Mouse (Mus musculus): ENCODE measurements around the gene Cx3cr1. TPM values are rescaled to one million over a fixed set of nuclear protein-coding genes. Genes with fewer than 3 reads are reported as not detected.

Cx3cr1 gene
- total and polyA plus RNA-seq, 3 experiments, result 1.2 to 4.4 (median 3.7) TPM

- DNase-seq, result no peak
- TF ChIP-seq POLR2A (IDR thresholded peaks at IDR 0.05; ENCODE audit: insufficient read depth, low read depth, low read length) (no peak), EP300 (IDR thresholded peaks at IDR 0.05; ENCODE audit: insufficient read depth, low read depth, low read length) (no peak), CTCF (IDR thresholded peaks at IDR 0.05) (no peak)
- intact Hi-C loops (cut with DNase I), result no loop called here
- Histone ChIP-seq H3K27ac (no peak overlapping the region), H3K4me3 (no peak overlapping the region), H3K36me3 (ENCODE audit: control insufficient read depth, insufficient read depth, low read length) (no peaks in the 10 kb centered on the region), H3K79me2 (replicated peaks; ENCODE audit: control insufficient read depth, insufficient read depth, low read length) (no peaks in the 10 kb centered on the region), H3K9ac (ENCODE audit: low read depth, low read length) (no peak overlapping the region), H3K4me1 (ENCODE audit: control insufficient read depth, insufficient read depth, low read length) (no peaks in the 10 kb centered on the region), H3K27me3 (ENCODE audit: control insufficient read depth, insufficient read depth, low read length) (no peaks in the 10 kb centered on the region)
- 85% methylated on average over 1 of the region's 1 CpGs for WGBS
These were observed 149.8 kb downstream of the Cx3cr1 start for GRCm38 (mm10) chr9:119919858-119920257.

- no peak overlapping the region for H3K9ac ChIP-seq (ENCODE audit: low read depth, low read length)
- H3K36me3 ChIP-seq (ENCODE audit: control insufficient read depth, insufficient read depth, low read length), result no peaks in the 10 kb centered on the region
- WGBS, result 75% methylated on average over 13 of the region's 13 CpGs
- H3K27ac ChIP-seq, result no peak overlapping the region
- H3K27me3 ChIP-seq (ENCODE audit: control insufficient read depth, insufficient read depth, low read length), result no peaks in the 10 kb centered on the region
- intact Hi-C loops (cut with DNase I), result loop anchor here (1.0 to 5.0 kb wide), 2 partner anchors 160 to 184 kb away; no protein-coding TSS in a partner anchor
- no peaks in the 10 kb centered on the region for H3K4me1 ChIP-seq (ENCODE audit: control insufficient read depth, insufficient read depth, low read length)
- TF ChIP-seq POLR2A (IDR thresholded peaks at IDR 0.05; ENCODE audit: insufficient read depth, low read depth, low read length) (no peak), CTCF (IDR thresholded peaks at IDR 0.05) (peak; percentile 57), EP300 (IDR thresholded peaks at IDR 0.05; ENCODE audit: insufficient read depth, low read depth, low read length) (no peak)
- DNase-seq, result no peak
- H3K4me3 ChIP-seq, result no peak overlapping the region
- H3K79me2 ChIP-seq (replicated peaks; ENCODE audit: control insufficient read depth, insufficient read depth, low read length), result no peaks in the 10 kb centered on the region
These were observed 156.4 kb downstream of the Cx3cr1 start for GRCm38 (mm10) chr9:119913087-119913838.

GRCm38 (mm10) chr9:119909931-119910330 lies 159.7 kb downstream of the Cx3cr1 start:
- no peak overlapping the region for H3K4me3 ChIP-seq
- no peaks in the 10 kb centered on the region for H3K27me3 ChIP-seq (ENCODE audit: control insufficient read depth, insufficient read depth, low read length)
- no peak overlapping the region for H3K27ac ChIP-seq
- no peaks in the 10 kb centered on the region for H3K79me2 ChIP-seq (replicated peaks; ENCODE audit: control insufficient read depth, insufficient read depth, low read length)
- no peaks in the 10 kb centered on the region for H3K4me1 ChIP-seq (ENCODE audit: control insufficient read depth, insufficient read depth, low read length)
- 88% methylated on average over 3 of the region's 3 CpGs for WGBS
- intact Hi-C loops (cut with DNase I), result loop anchor here (5.0 kb wide), 1 partner anchor 187 kb away; no protein-coding TSS in a partner anchor
- no peaks in the 10 kb centered on the region for H3K36me3 ChIP-seq (ENCODE audit: control insufficient read depth, insufficient read depth, low read length)
- no peak for DNase-seq
- TF ChIP-seq CTCF (IDR thresholded peaks at IDR 0.05), result no peak
- no peak for TF ChIP-seq POLR2A (IDR thresholded peaks at IDR 0.05; ENCODE audit: insufficient read depth, low read depth, low read length)
- no peak for TF ChIP-seq EP300 (IDR thresholded peaks at IDR 0.05; ENCODE audit: insufficient read depth, low read depth, low read length)
- H3K9ac ChIP-seq (ENCODE audit: low read depth, low read length), result no peak overlapping the region

- Histone ChIP-seq H3K36me3 (ENCODE audit: control insufficient read depth, insufficient read depth, low read length) (no peaks in the 10 kb centered on the region), H3K27me3 (ENCODE audit: control insufficient read depth, insufficient read depth, low read length) (no peaks in the 10 kb centered on the region), H3K9ac (ENCODE audit: low read depth, low read length) (no peak overlapping the region), H3K4me3 (no peak overlapping the region), H3K4me1 (ENCODE audit: control insufficient read depth, insufficient read depth, low read length) (no peaks in the 10 kb centered on the region), H3K79me2 (replicated peaks; ENCODE audit: control insufficient read depth, insufficient read depth, low read length) (no peaks in the 10 kb centered on the region), H3K27ac (no peak overlapping the region)
- no peak for DNase-seq
- intact Hi-C loops (cut with DNase I), result no loop called here
- no peak for TF ChIP-seq CTCF (IDR thresholded peaks at IDR 0.05)
- no peak for TF ChIP-seq POLR2A (IDR thresholded peaks at IDR 0.05; ENCODE audit: insufficient read depth, low read depth, low read length)
- TF ChIP-seq EP300 (IDR thresholded peaks at IDR 0.05; ENCODE audit: insufficient read depth, low read depth, low read length), result no peak
- WGBS, result 97% methylated on average over 3 of the region's 3 CpGs
These were observed 161.0 kb downstream of the Cx3cr1 start for GRCm38 (mm10) chr9:119908708-119909107.

GRCm38 (mm10) chr9:119902410-119903151 lies 167.1 kb downstream of the Cx3cr1 start:
- TF ChIP-seq EP300 (IDR thresholded peaks at IDR 0.05; ENCODE audit: insufficient read depth, low read depth, low read length) (no peak), CTCF (IDR thresholded peaks at IDR 0.05) (no peak), POLR2A (IDR thresholded peaks at IDR 0.05; ENCODE audit: insufficient read depth, low read depth, low read length) (no peak)
- H3K27ac ChIP-seq, result no peak overlapping the region

More at GRCm38 (mm10) chr9:119902410-119903151, 167.1 kb downstream of the Cx3cr1 start:
- H3K9ac ChIP-seq (ENCODE audit: low read depth, low read length), result no peak overlapping the region
- H3K4me3 ChIP-seq, result no peak overlapping the region
- H3K27me3 ChIP-seq (ENCODE audit: control insufficient read depth, insufficient read depth, low read length), result no peaks in the 10 kb centered on the region
- H3K4me1 ChIP-seq (ENCODE audit: control insufficient read depth, insufficient read depth, low read length), result no peaks in the 10 kb centered on the region; the same call in 1 of the 2 replicates
- no peaks in the 10 kb centered on the region for H3K36me3 ChIP-seq (ENCODE audit: control insufficient read depth, insufficient read depth, low read length)
- peaks cover 2% of the 10 kb centered on the region for H3K79me2 ChIP-seq (replicated peaks; ENCODE audit: control insufficient read depth, insufficient read depth, low read length)
- DNase-seq, result no peak
- WGBS, result 84% methylated on average over 12 of the region's 12 CpGs
- intact Hi-C loops (cut with DNase I), result no loop called here
